Mouse (Mus musculus) MEL (cell line): ENCODE measurements at regions not wholly inside any gene's neighbourhood (a gene's known extent, or its start where the extent isn't known, plus 50 kb on each side); places are given as distances from the start of the nearest gene placed in this dataset.

Experiments used
- DNase-seq: peaks from one replicate; pipeline ENCODE4 v3.0.0; 2011; ENCODE audit warnings: low read depth, low spot score
- H3K27ac ChIP-seq: 2 replicates; pipeline ENCODE4 v1.5.1; 2012; ENCODE audit warnings: low read depth, mild to moderate bottlenecking, control low read depth, low read length, moderate library complexity; ENCODE audit not compliant: control insufficient read depth
- H3K27me3 ChIP-seq, 2 experiments: fragments of 150-350 bp in 1 of 2; sonication (generic) in 1 of 2; 2 replicates each; pipeline ENCODE4 v1.6.1; 2012; ENCODE audit warnings: low read length in 2 of 2, mild to moderate bottlenecking in 2 of 2, improper control_type of control experiment in 1 of 2, moderate library complexity in 1 of 2; ENCODE audit not compliant: insufficient read depth in 2 of 2, control insufficient read depth in 1 of 2
- H3K36me3 ChIP-seq, 2 experiments: 2 replicates each; pipeline ENCODE4 v1.6.1; 2012 to 2014; ENCODE audit warnings: low read length in 2 of 2, improper control_type of control experiment in 1 of 2, inconsistent platforms in 1 of 2, mild to moderate bottlenecking in 1 of 2; ENCODE audit not compliant: insufficient read depth in 2 of 2, control insufficient read depth in 1 of 2
- H3K4me1 ChIP-seq, 2 experiments: fragments of 150-350 bp in 1 of 2; sonication (generic) in 1 of 2; 2 replicates each; pipeline ENCODE4 v1.6.1; 2012; ENCODE audit warnings: low read length in 2 of 2, improper control_type of control experiment in 1 of 2, mild to moderate bottlenecking in 1 of 2; ENCODE audit not compliant: insufficient read depth in 2 of 2, control insufficient read depth in 1 of 2
- H3K4me3 ChIP-seq, 2 experiments: fragments of 150-350 bp in 1 of 2; sonication (generic) in 1 of 2; 2 replicates each; pipeline ENCODE4 v1.5.1; 2012; ENCODE audit warnings: low read depth in 2 of 2, low read length in 2 of 2, mild to moderate bottlenecking in 2 of 2, moderate library complexity in 2 of 2, control low read depth in 1 of 2, improper control_type of control experiment in 1 of 2; ENCODE audit not compliant: control insufficient read depth in 1 of 2, insufficient read depth in 1 of 2
- H3K79me2 ChIP-seq: 2 replicates; pipeline ENCODE4 v1.6.1; 2012; ENCODE audit warnings: mild to moderate bottlenecking, low read length, moderate library complexity; ENCODE audit not compliant: control insufficient read depth, poor library complexity, insufficient read depth
- H3K9ac ChIP-seq: 2 replicates; pipeline ENCODE4 v1.6.1; 2012; ENCODE audit warnings: low read depth, mild to moderate bottlenecking, control low read depth, low read length, moderate library complexity; ENCODE audit not compliant: control insufficient read depth, poor library complexity, severe bottlenecking
- H3K9me3 ChIP-seq: fragments of 150-350 bp; sonication (generic); replicated peaks from 2 replicates; pipeline ENCODE4 v1.6.1; 2012; ENCODE audit warnings: mild to moderate bottlenecking, low read length, improper control_type of control experiment, moderate library complexity; ENCODE audit not compliant: insufficient read depth
- CHD1 ChIP-seq: IDR thresholded peaks from 2 replicates; pipeline ENCODE4 v1.6.1; 2012; ENCODE audit warnings: low read depth, mild to moderate bottlenecking, inconsistent platforms, low read length, improper control_type of control experiment
- CTCF ChIP-seq, 3 experiments: IDR thresholded peaks in 2 of 3; conservative IDR thresholded peaks in 1 of 3; 2 replicates each; pipeline ENCODE4 v1.5.1; 2011 to 2012; ENCODE audit warnings: low read length in 3 of 3, low read depth in 2 of 3, mild to moderate bottlenecking in 2 of 3, improper control_type of control experiment in 1 of 3, inconsistent platforms in 1 of 3, mixed read lengths in 1 of 3, moderate library complexity in 1 of 3; ENCODE audit not compliant: control insufficient read depth in 1 of 3, insufficient read depth in 1 of 3, poor library complexity in 1 of 3, severe bottlenecking in 1 of 3
- E2F4 ChIP-seq: IDR thresholded peaks from 2 replicates; pipeline ENCODE4 v1.6.1; 2011; ENCODE audit warnings: low read depth, low read length, improper control_type of control experiment, borderline replicate concordance
- ELF1 ChIP-seq: IDR thresholded peaks from 2 replicates; pipeline ENCODE4 v1.6.1; 2014; ENCODE audit warnings: low read depth, mild to moderate bottlenecking, inconsistent platforms, low read length, improper control_type of control experiment, moderate library complexity
- EP300 ChIP-seq, 2 experiments: IDR thresholded peaks; 2 replicates each; pipeline ENCODE4 v1.6.1; 2011; ENCODE audit warnings: improper control_type of control experiment in 2 of 2, low read length in 2 of 2, low read depth in 1 of 2, mild to moderate bottlenecking in 1 of 2
- GABPA ChIP-seq: IDR thresholded peaks from 2 replicates; pipeline ENCODE4 v1.6.1; 2012; ENCODE audit warnings: low read depth, mild to moderate bottlenecking, inconsistent platforms, low read length, improper control_type of control experiment, moderate library complexity
- HCFC1 ChIP-seq: IDR thresholded peaks from 2 replicates; pipeline ENCODE4 v1.6.1; 2012; ENCODE audit warnings: low read depth, mild to moderate bottlenecking, inconsistent platforms, low read length, improper control_type of control experiment, moderate library complexity
- JUND ChIP-seq: IDR thresholded peaks from 2 replicates; pipeline ENCODE4 v1.6.1; 2011; ENCODE audit warnings: low read depth, mild to moderate bottlenecking, improper control_type of control experiment, low read length
- MAFK ChIP-seq: IDR thresholded peaks from 2 replicates; pipeline ENCODE4 v1.6.1; 2011; ENCODE audit warnings: low read depth, mild to moderate bottlenecking, low read length, improper control_type of control experiment, borderline replicate concordance
- MAX ChIP-seq: IDR thresholded peaks from 2 replicates; pipeline ENCODE4 v1.6.1; 2011; ENCODE audit warnings: low read length, improper control_type of control experiment
- MAZ ChIP-seq: IDR thresholded peaks from 2 replicates; pipeline ENCODE4 v1.6.1; 2012; ENCODE audit warnings: low read depth, mild to moderate bottlenecking, inconsistent platforms, low read length, improper control_type of control experiment
- MYB ChIP-seq: IDR thresholded peaks from 2 replicates; pipeline ENCODE4 v1.6.1; 2011; ENCODE audit warnings: mild to moderate bottlenecking, low read depth, low read length, improper control_type of control experiment
- MYC ChIP-seq: IDR thresholded peaks from 2 replicates; pipeline ENCODE4 v1.6.1; 2011; ENCODE audit warnings: low read depth, mild to moderate bottlenecking, low read length, improper control_type of control experiment, moderate library complexity
- POLR2A ChIP-seq, 2 experiments: IDR thresholded peaks; 2 replicates each; pipeline ENCODE4 v1.6.1; 2011 to 2012; ENCODE audit warnings: low read length in 2 of 2, mild to moderate bottlenecking in 2 of 2, control low read depth in 1 of 2, improper control_type of control experiment in 1 of 2, low read depth in 1 of 2, moderate library complexity in 1 of 2; ENCODE audit not compliant: control insufficient read depth in 1 of 2, insufficient read depth in 1 of 2, poor library complexity in 1 of 2
- POLR2AphosphoS2 ChIP-seq: IDR thresholded peaks from 2 replicates; pipeline ENCODE4 v1.6.1; 2011; ENCODE audit warnings: low read length, improper control_type of control experiment
- RAD21 ChIP-seq: IDR thresholded peaks from 2 replicates; pipeline ENCODE4 v1.6.1; 2011; ENCODE audit warnings: mild to moderate bottlenecking, low read depth, low read length, improper control_type of control experiment
- SIN3A ChIP-seq: IDR thresholded peaks from 2 replicates; pipeline ENCODE4 v1.6.1; 2012; ENCODE audit warnings: low read length, improper control_type of control experiment, inconsistent platforms
- SMC3 ChIP-seq: IDR thresholded peaks from 2 replicates; pipeline ENCODE4 v1.6.1; 2011; ENCODE audit warnings: low read depth, low read length, improper control_type of control experiment
- USF1 ChIP-seq: IDR thresholded peaks from 2 replicates; pipeline ENCODE4 v1.6.1; 2014; ENCODE audit warnings: low read depth, mild to moderate bottlenecking, inconsistent platforms, low read length, improper control_type of control experiment, moderate library complexity
- USF2 ChIP-seq, 2 experiments: IDR thresholded peaks; 2 replicates each; pipeline ENCODE4 v1.6.1; 2011 to 2012; ENCODE audit warnings: improper control_type of control experiment in 2 of 2, low read length in 2 of 2, borderline replicate concordance in 1 of 2, inconsistent platforms in 1 of 2, low read depth in 1 of 2, mild to moderate bottlenecking in 1 of 2; ENCODE audit not compliant: insufficient read depth in 1 of 2
- ZKSCAN1 ChIP-seq: IDR thresholded peaks from 2 replicates; pipeline ENCODE4 v1.6.1; 2012; ENCODE audit warnings: low read depth, mild to moderate bottlenecking, inconsistent platforms, low read length, improper control_type of control experiment, moderate library complexity
- ZMIZ1 ChIP-seq: IDR thresholded peaks from 2 replicates; pipeline ENCODE4 v1.6.1; 2012; ENCODE audit warnings: low read depth, mild to moderate bottlenecking, inconsistent platforms, low read length, improper control_type of control experiment, moderate library complexity
- ZNF384 ChIP-seq: IDR thresholded peaks from 2 replicates; pipeline ENCODE4 v1.6.1; 2012; ENCODE audit warnings: low read depth, mild to moderate bottlenecking, inconsistent platforms, low read length, improper control_type of control experiment

DNA sequence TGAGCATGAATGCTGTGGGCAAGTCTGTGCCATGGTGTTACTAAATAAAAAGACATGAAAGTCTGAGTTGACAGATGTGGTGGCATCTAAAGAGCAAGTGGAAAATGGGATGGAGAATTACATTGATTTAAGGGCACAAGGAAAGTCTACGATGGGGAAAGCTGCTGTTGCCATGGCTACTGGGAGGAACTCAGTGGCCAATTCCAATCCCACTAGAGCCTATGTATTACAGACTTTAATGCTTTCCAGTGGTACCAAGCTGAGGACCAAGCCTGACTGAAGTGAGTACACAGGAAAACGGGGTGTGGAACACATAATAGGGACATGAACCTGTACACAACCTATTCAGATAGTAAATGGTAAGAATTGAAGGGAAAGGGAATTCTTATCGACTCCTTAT, 654.9 kb downstream of the Trib2 start:
- H3K27ac ChIP-seq = no peak overlapping the region

DNA sequence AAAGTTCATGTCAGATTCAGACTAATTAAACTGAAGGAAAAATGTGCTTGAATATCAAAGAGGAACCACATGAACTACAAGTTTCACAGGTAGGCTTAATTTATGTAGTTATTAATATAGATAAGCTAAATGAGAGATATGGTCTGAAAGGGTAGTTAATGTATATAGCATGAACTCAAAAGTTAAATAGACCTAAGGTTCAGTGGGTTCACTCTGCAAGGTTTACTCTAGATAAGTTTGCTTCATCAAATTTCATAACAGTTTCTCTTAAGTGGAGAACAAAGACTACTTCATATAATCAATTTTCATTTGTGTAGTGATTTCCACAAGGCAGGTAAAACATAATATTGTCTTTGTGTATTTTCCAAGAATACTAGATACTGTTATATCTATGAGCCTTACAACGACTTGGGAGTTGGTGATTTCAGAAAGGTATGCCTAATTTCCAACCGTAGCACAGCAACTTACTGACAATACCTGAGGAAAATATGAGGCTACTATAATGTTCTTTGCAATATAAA, 656.2 kb downstream of the Trib2 start:
- no peaks in the 10 kb centered on the region for H3K4me1 ChIP-seq
- DNase-seq = no peak
- H3K9me3 ChIP-seq = no peaks in the 10 kb centered on the region
- no peak overlapping the region for H3K27ac ChIP-seq
- no peak overlapping the region for H3K9ac ChIP-seq
- no peaks in the 10 kb centered on the region for H3K36me3 ChIP-seq
- no peaks in the 10 kb centered on the region for H3K27me3 ChIP-seq
- no peak overlapping the region for H3K4me3 ChIP-seq
- no peak for TF ChIP-seq POLR2AphosphoS2
- no peak for TF ChIP-seq ZMIZ1
- TF ChIP-seq POLR2A (IDR thresholded peaks at IDR 0.05; ENCODE audit: control insufficient read depth in 1 of 2, insufficient read depth in 1 of 2, low read depth in 1 of 2, low read length in 2 of 2, poor library complexity in 1 of 2) = no peak
- no peak for TF ChIP-seq GABPA
- no peak for TF ChIP-seq EP300 (IDR thresholded peaks at IDR 0.05; ENCODE audit: low read depth in 1 of 2, low read length in 2 of 2)
- no peaks in the 10 kb centered on the region for H3K79me2 ChIP-seq

More for the DNA sequence above, 654.9 kb downstream of the Trib2 start:
- no peak for DNase-seq
- no peaks in the 10 kb centered on the region for H3K9me3 ChIP-seq
- no peaks in the 10 kb centered on the region for H3K4me1 ChIP-seq
- TF ChIP-seq JUND = no peak
- TF ChIP-seq MYB = no peak
- TF ChIP-seq ZKSCAN1 = no peak
- no peak for TF ChIP-seq MAZ
- TF ChIP-seq RAD21 = no peak
- no peak for TF ChIP-seq SIN3A
- TF ChIP-seq MYC = no peak
- no peak for TF ChIP-seq HCFC1
- no peak for TF ChIP-seq ELF1
- TF ChIP-seq USF1 = no peak
- no peak overlapping the region for H3K4me3 ChIP-seq
- H3K79me2 ChIP-seq = no peaks in the 10 kb centered on the region
- H3K27me3 ChIP-seq = no peaks in the 10 kb centered on the region
- no peaks in the 10 kb centered on the region for H3K36me3 ChIP-seq
- H3K9ac ChIP-seq = no peak overlapping the region

DNA sequence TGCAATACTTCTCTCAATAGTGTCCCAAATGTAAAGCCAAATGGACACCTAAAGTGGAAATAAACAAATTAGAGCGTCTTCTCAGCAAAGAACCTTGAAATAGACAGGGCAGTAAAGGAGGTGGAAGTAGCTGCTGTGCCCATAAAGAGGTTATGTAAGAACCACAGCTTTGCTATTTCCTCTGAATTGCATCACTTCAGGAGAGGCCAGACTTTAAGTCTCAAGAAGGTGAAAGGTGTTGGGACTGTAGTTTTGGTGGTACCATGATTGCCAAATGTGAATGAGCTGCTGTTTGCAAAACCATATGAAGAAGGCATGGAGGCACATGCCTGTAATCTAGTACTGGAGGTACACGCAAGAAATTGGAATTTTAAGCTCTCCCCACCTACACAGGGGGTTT, 670.3 kb downstream of the Trib2 start:
- no peak for TF ChIP-seq GABPA
- TF ChIP-seq SMC3 = no peak
- TF ChIP-seq ELF1 = no peak
- TF ChIP-seq ZKSCAN1 = no peak
- no peak for TF ChIP-seq MAX
- TF ChIP-seq MAFK = no peak
- TF ChIP-seq E2F4 = no peak
- TF ChIP-seq USF1 = no peak
- TF ChIP-seq CHD1 = no peak
- TF ChIP-seq HCFC1 = no peak
- TF ChIP-seq RAD21 = no peak
- no peak for TF ChIP-seq USF2 (IDR thresholded peaks at IDR 0.05; ENCODE audit: borderline replicate concordance in 1 of 2, insufficient read depth in 1 of 2, low read depth in 1 of 2, low read length in 2 of 2)
- no peak for TF ChIP-seq MYC
- TF ChIP-seq ZNF384 = no peak
- no peak for TF ChIP-seq CTCF (IDR thresholded peaks at IDR 0.05 in 2 of 3, conservative IDR thresholded peaks at IDR 0.05 in 1 of 3; ENCODE audit: control insufficient read depth in 1 of 3, insufficient read depth in 1 of 3, low read depth in 2 of 3, low read length in 3 of 3, poor library complexity in 1 of 3, severe bottlenecking in 1 of 3)
- no peaks in the 10 kb centered on the region for H3K79me2 ChIP-seq
- no peaks in the 10 kb centered on the region for H3K36me3 ChIP-seq

More for the DNA sequence above, 670.3 kb downstream of the Trib2 start:
- Histone ChIP-seq H3K27me3 (no peaks in the 10 kb centered on the region), H3K9ac (no peak overlapping the region), H3K4me3 (no peak overlapping the region), H3K27ac (no peak overlapping the region), H3K4me1 (no peaks in the 10 kb centered on the region), H3K9me3 (no peaks in the 10 kb centered on the region)
- DNase-seq = no peak
